Mouse (Mus musculus): ENCODE data around the gene Lrtm2.

GRCm38 (mm10) chr6:119360925-119361702, 30.5 kb upstream of the Lrtm2 start:
- TF ChIP-seq GATA1 (IDR thresholded peaks at IDR 0.05; ENCODE audit: borderline replicate concordance, low read length) (no peak), FLI1 (IDR thresholded peaks at IDR 0.05; ENCODE audit: low read length) (no peak)
